15 mouse cellular contexts compared by ENCODE assay signal in the genomic region with DNA sequence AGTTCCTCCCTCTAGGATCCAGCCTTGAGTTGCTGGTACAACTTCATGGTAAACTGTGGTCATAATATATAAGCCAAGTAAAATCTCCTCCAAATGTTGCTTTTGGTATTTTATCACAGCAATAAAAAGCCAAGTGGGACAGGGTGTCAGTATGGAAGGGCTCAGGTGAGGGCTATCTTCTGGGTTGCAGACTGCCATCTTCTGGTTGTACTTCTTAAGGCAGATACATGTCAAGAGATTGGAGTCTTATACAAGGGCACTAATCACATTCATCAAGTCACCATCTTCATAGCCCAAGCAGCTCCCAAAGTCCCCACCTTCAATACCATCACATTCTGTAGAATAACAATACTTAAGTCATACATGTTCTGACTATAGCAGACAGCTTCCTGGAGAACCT. TPM values are rescaled to one million over a fixed set of nuclear protein-coding genes. Genes with fewer than 3 reads are reported as not detected.
A peak's percentile ranks its signal among the peaks of the same experiment; 100 is the strongest.
DNase-seq lines count a peak whose midpoint lies in the region; ATAC-seq and TF ChIP-seq lines count a peak whose summit lies in the region.
"Had no signal": no experiment of that assay in that cellular context is flagged by ENCODE, and none has a peak within 500 bp of the region (broad histone marks: within the 10 kb centered on the region; RNA-seq: fewer than 3 reads in every experiment).

No protein-coding gene starts in this region.

- no peak for ATAC-seq in liver, postnatal 0 days
- ATAC-seq in midbrain, embryonic 14.5 days (ENCODE audit: low FRiP score, low TSS enrichment), result no peak

- no peaks in the 10 kb centered on the region for H3K36me3 ChIP-seq in heart, adult 2 months (ENCODE audit: control insufficient read depth, insufficient read depth, low read length)
- H3K36me3 ChIP-seq in liver, postnatal 0 days (replicated peaks; ENCODE audit: insufficient read depth, low read length), result no peaks in the 10 kb centered on the region
- no peaks in the 10 kb centered on the region for H3K36me3 ChIP-seq in midbrain, embryonic 14.5 days (ENCODE audit: control insufficient read depth, insufficient read depth, low read length)
- H3K36me3 ChIP-seq: hindbrain, embryonic 13.5 days; kidney, embryonic 15.5 days; limb, embryonic 10.5 days; lung, embryonic 15.5 days; midbrain, embryonic 12.5 days; neural tube, embryonic 12.5 days had no signal

- peaks cover 3% of the 10 kb centered on the region for H3K4me1 ChIP-seq in heart, adult 2 months (ENCODE audit: control insufficient read depth, insufficient read depth, low read length)
- peaks cover 12% of the 10 kb centered on the region for H3K4me1 ChIP-seq in liver, postnatal 0 days (ENCODE audit: insufficient read depth)
- 0 out of 2 replicates have a peak, but pooled peaks cover 4% of the 10 kb centered on the region for H3K4me1 ChIP-seq in midbrain, embryonic 14.5 days (ENCODE audit: control insufficient read depth, insufficient read depth, low read length)
- H3K4me1 ChIP-seq: midbrain, embryonic 12.5 days; neural tube, embryonic 12.5 days had no signal

- intact Hi-C loops in heart, adult 2 months (cut with DNase I), result no loop called here

- no peaks in the 10 kb centered on the region for H3K79me2 ChIP-seq in heart, adult 2 months (replicated peaks; ENCODE audit: control insufficient read depth, insufficient read depth, low read length)

- H3K9ac ChIP-seq in heart, adult 2 months (ENCODE audit: low read depth, low read length), result no peak overlapping the region
- no peak overlapping the region for H3K9ac ChIP-seq in liver, postnatal 0 days (replicated peaks)
- H3K9ac ChIP-seq in midbrain, embryonic 14.5 days (replicated peaks; ENCODE audit: low read length), result no peak overlapping the region
- H3K9ac ChIP-seq: hindbrain, embryonic 13.5 days; kidney, embryonic 15.5 days; lung, embryonic 15.5 days; midbrain, embryonic 12.5 days; neural tube, embryonic 12.5 days had no signal

- no peaks in the 10 kb centered on the region for H3K9me3 ChIP-seq in liver, postnatal 0 days (ENCODE audit: low read length)
- H3K9me3 ChIP-seq in midbrain, embryonic 14.5 days (ENCODE audit: control insufficient read depth, low read length), result no peaks in the 10 kb centered on the region
- H3K9me3 ChIP-seq: hindbrain, embryonic 13.5 days; kidney, embryonic 15.5 days; limb, embryonic 10.5 days; lung, embryonic 15.5 days; midbrain, embryonic 12.5 days; neural tube, embryonic 12.5 days had no signal

- no peak overlapping the region for H3K4me2 ChIP-seq in liver, postnatal 0 days (ENCODE audit: low read depth, low read length)
- no peak overlapping the region for H3K4me2 ChIP-seq in midbrain, embryonic 14.5 days (ENCODE audit: low read length)
- H3K4me2 ChIP-seq: hindbrain, embryonic 13.5 days; kidney, embryonic 15.5 days; lung, embryonic 15.5 days; midbrain, embryonic 12.5 days; neural tube, embryonic 12.5 days had no signal

- H3K4me3 ChIP-seq in heart, adult 2 months, result no peak overlapping the region
- no peak overlapping the region for H3K4me3 ChIP-seq in liver, postnatal 0 days (ENCODE audit: low read depth, low read length)
- H3K4me3 ChIP-seq in midbrain, embryonic 14.5 days (replicated peaks; ENCODE audit: low read depth, low read length), result no peak overlapping the region
- H3K4me3 ChIP-seq: hindbrain, embryonic 13.5 days; kidney, embryonic 15.5 days; limb, embryonic 10.5 days; lung, embryonic 15.5 days; midbrain, embryonic 12.5 days; neural tube, embryonic 12.5 days had no signal

- no peak overlapping the region for H3K27ac ChIP-seq in heart, adult 2 months
- H3K27ac ChIP-seq in liver, postnatal 0 days (ENCODE audit: low read depth), result no peak overlapping the region
- no peak overlapping the region for H3K27ac ChIP-seq in midbrain, embryonic 14.5 days (replicated peaks; ENCODE audit: low read depth, low read length)
- H3K27ac ChIP-seq: hindbrain, embryonic 13.5 days; kidney, embryonic 15.5 days; limb, embryonic 10.5 days; lung, embryonic 15.5 days; midbrain, embryonic 12.5 days; neural tube, embryonic 12.5 days had no signal

- H3K27me3 ChIP-seq in heart, adult 2 months (ENCODE audit: control insufficient read depth, insufficient read depth, low read length), result no peaks in the 10 kb centered on the region
- H3K27me3 ChIP-seq in liver, postnatal 0 days (ENCODE audit: insufficient read depth, low read length), result no peaks in the 10 kb centered on the region
- no peaks in the 10 kb centered on the region for H3K27me3 ChIP-seq in midbrain, embryonic 14.5 days (ENCODE audit: control insufficient read depth, insufficient read depth, low read length)
- H3K27me3 ChIP-seq: kidney, embryonic 15.5 days; lung, embryonic 15.5 days; midbrain, embryonic 12.5 days; neural tube, embryonic 12.5 days had no signal

- TF ChIP-seq POLR2A in heart, adult 2 months (IDR thresholded peaks at IDR 0.05; ENCODE audit: insufficient read depth, low read depth, low read length), result no peak

- peak; percentile 46 for TF ChIP-seq CTCF in heart, adult 2 months (IDR thresholded peaks at IDR 0.05)
- peak; percentile 30; the same call in 1 of the 2 replicates for TF ChIP-seq CTCF in liver, postnatal 0 days (IDR thresholded peaks at IDR 0.05; ENCODE audit: low read depth)

- TF ChIP-seq EP300 in heart, adult 2 months (IDR thresholded peaks at IDR 0.05; ENCODE audit: insufficient read depth, low read depth, low read length), result no peak
- TF ChIP-seq EP300 in liver, postnatal 0 days (IDR thresholded peaks at IDR 0.05; ENCODE audit: low read depth), result no peak

- DNase-seq in heart, adult 2 months, result no peak
- no peak for DNase-seq in heart, adult 8-10 months (ENCODE audit: low spot score)
- DNase-seq in liver, postnatal 0 days, result no peak
- DNase-seq in liver (no peak), 416B (ENCODE audit: low read depth) (peak; percentile 43)
- peak; percentile 34 for DNase-seq in brain, adult 2 months (ENCODE audit: low read depth, low spot score)
- no peak for DNase-seq in adrenal gland, adult 2 months
- no peak for DNase-seq in midbrain, embryonic 14.5 days
- DNase-seq: right cerebral cortex, postnatal 4 days had no signal

RNA-seq across cellular contexts. Expression of a gene that starts 21.0 kb away (rescaled TPM):
- 1 to 10 TPM; 4.7 to 6.6 TPM for total RNA-seq in heart, adult 2 months (2021)
- polyA plus RNA-seq in heart, adult 2 months (2012; rRNA removed), result 3.9 and 6.9 TPM in 2 replicates
- 1 to 10 TPM; 5.9 to 8.4 (median 7.2) TPM for total RNA-seq in heart, adult 8-10 months (2022)
- polyA plus RNA-seq in liver, postnatal 0 days (2015; fragmentation: Nextera tagmentation; extraction: Ambion mirVana), result 8.8 and 9.3 TPM in 2 replicates
- 10 to 100 TPM in 1 of 2 experiments, 1 to 10 TPM in 1; 9.3 to 13.5 TPM for total RNA-seq in adrenal gland, adult 2 months (2021)
- polyA plus RNA-seq in adrenal gland, adult 2 months (2012; rRNA removed), result 8.1 and 9.5 TPM in 2 replicates
- 7.1 and 9.1 TPM in 2 replicates for polyA plus RNA-seq in midbrain, embryonic 14.5 days (2014; fragmentation: Nextera tagmentation; extraction: Ambion mirVana)

Comparison
In these comparisons a context has a peak if more than half of its experiments do, and no peak if none do; other contexts are left out.
1. DNase-seq: peak in 416B (single experiment) and brain, adult 2 months (single experiment); none in heart, adult 2 months (0 of 2), heart, adult 8-10 months (single experiment), liver, postnatal 0 days (single experiment), liver (single experiment), adrenal gland, adult 2 months (single experiment) and midbrain, embryonic 14.5 days (single experiment).